Mouse (Mus musculus): ENCODE measurements around the gene Prkag1. TPM values are rescaled to one million over a fixed set of nuclear protein-coding genes. Genes with fewer than 3 reads are reported as not detected.

Prkag1 gene
- polyA plus RNA-seq, 1 experiment from 2014 or later, result 47.4 TPM

DNA sequence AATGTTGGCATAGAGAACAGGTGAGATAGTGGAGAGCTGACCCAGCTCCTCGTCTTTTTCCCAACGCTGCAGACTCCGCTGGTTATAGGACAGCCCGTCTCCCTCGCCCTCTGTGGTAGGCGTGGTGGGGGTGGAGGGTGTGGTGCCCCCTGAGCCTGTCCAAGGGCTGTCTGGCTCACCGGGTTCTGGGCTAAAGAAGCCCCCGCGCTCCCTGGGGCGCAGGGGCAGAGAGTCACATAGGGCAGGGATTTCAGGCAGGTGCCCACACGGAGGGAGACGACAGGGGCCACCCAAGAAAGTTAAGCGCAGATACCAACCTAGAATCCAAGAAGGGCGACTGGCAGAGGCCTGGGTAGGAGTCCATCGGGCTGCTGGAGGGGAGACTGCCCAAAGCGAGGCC lies 22.9 kb upstream of the Prkag1 start:
- Histone ChIP-seq H3K4me2 (ENCODE audit: low read depth, low read length) (no peak overlapping the region), H3K9ac (replicated peaks) (no peak overlapping the region), H3K36me3 (replicated peaks; ENCODE audit: insufficient read depth, low read length) (peaks cover 98% of the 10 kb centered on the region), H3K4me1 (ENCODE audit: insufficient read depth) (no peaks in the 10 kb centered on the region), H3K4me3 (ENCODE audit: low read depth, low read length) (no peak overlapping the region), H3K27me3 (ENCODE audit: insufficient read depth, low read length) (no peaks in the 10 kb centered on the region), H3K27ac (ENCODE audit: low read depth) (no peak overlapping the region), H3K9me3 (ENCODE audit: low read length) (no peaks in the 10 kb centered on the region)
- TF ChIP-seq EP300 (IDR thresholded peaks at IDR 0.05; ENCODE audit: low read depth) (no peak), CTCF (IDR thresholded peaks at IDR 0.05; ENCODE audit: low read depth) (no peak)
- ATAC-seq, result no peak
- 86% methylated on average over 16 of the region's 16 CpGs for WGBS (ENCODE audit: insufficient replicate concordance)
- DNase-seq, result no peak

DNA sequence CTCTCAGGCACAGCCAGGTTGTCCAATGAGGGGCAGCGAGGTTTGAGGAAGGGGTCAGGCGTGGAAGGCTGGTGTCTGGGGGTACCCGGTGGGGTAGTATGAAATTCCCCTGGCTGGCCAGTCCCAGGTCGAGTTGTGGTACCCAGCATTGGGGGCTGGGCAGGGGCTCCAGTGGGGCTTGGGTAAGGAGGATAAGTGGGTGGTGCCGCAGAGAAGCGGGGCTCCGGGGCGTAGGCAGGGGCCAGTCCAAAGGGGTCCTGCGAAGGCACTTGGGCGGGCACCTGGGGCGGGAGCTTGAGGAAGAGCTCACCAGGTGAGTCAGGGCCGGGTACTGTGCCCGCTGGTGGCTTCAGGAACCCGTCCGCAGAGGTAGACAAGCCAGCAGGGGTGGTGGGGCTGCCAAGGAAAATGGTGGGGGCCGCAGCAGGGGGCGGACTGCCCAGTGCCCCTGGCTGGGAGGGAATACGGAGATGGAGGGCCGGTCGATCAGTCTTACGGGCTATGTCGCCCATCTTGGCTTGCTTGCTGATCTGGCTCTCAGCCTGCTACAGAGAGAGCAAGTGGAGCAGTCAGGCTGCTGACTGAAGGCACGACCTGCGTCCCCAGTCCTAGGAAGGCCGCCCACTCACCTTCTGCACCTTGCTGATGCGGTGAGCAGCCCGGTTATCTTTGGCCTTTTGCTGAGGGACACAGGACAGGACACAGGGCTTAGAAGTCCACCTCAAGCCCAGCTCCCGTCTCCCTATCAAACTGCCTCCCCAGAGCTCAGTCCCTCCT lies 22.0 kb upstream of the Prkag1 start:
- H3K9ac ChIP-seq (replicated peaks), result no peak overlapping the region
- H3K4me2 ChIP-seq (ENCODE audit: low read depth, low read length), result no peak overlapping the region
- H3K27me3 ChIP-seq (ENCODE audit: insufficient read depth, low read length), result no peaks in the 10 kb centered on the region
- H3K9me3 ChIP-seq (ENCODE audit: low read length), result no peaks in the 10 kb centered on the region
- H3K27ac ChIP-seq (ENCODE audit: low read depth), result no peak overlapping the region
- DNase-seq (no peak), ATAC-seq (no peak)
- 89% methylated on average over 28 of the region's 28 CpGs for WGBS (ENCODE audit: insufficient replicate concordance)
- H3K36me3 ChIP-seq (replicated peaks; ENCODE audit: insufficient read depth, low read length), result peaks cover 99% of the 10 kb centered on the region
- TF ChIP-seq CTCF (IDR thresholded peaks at IDR 0.05; ENCODE audit: low read depth) (no peak), EP300 (IDR thresholded peaks at IDR 0.05; ENCODE audit: low read depth) (no peak)
- no peaks in the 10 kb centered on the region for H3K4me1 ChIP-seq (ENCODE audit: insufficient read depth)
- H3K4me3 ChIP-seq (ENCODE audit: low read depth, low read length), result no peak overlapping the region

DNA sequence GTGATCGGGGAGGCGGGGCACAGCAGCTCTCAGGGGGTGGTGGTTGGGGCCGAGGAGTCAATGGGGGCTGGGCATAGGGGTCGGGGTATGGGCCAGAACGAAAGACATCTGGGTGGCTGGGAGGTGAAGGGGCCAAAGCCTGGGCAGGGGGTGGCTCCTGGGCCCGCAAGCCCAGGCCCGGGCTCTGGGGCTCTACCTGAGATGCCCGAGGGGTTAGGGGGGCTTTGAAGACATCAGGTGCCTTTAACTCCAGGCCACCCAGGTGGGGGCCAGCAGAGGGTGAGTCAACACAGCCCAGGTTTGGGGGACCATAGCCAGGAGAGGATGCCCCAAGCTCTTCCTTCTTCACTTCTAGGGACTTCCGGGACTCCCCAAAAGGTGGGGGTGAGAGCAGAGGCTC lies 21.4 kb upstream of the Prkag1 start:
- Histone ChIP-seq H3K4me3 (ENCODE audit: low read depth, low read length) (no peak overlapping the region), H3K4me1 (ENCODE audit: insufficient read depth) (no peaks in the 10 kb centered on the region), H3K4me2 (ENCODE audit: low read depth, low read length) (no peak overlapping the region), H3K36me3 (replicated peaks; ENCODE audit: insufficient read depth, low read length) (peaks cover 99% of the 10 kb centered on the region), H3K27ac (ENCODE audit: low read depth) (no peak overlapping the region), H3K27me3 (ENCODE audit: insufficient read depth, low read length) (no peaks in the 10 kb centered on the region), H3K9me3 (ENCODE audit: low read length) (no peaks in the 10 kb centered on the region), H3K9ac (replicated peaks) (no peak overlapping the region)
- ATAC-seq (no peak), DNase-seq (no peak)
- TF ChIP-seq CTCF (IDR thresholded peaks at IDR 0.05; ENCODE audit: low read depth), result no peak
- TF ChIP-seq EP300 (IDR thresholded peaks at IDR 0.05; ENCODE audit: low read depth), result no peak
- 82% methylated on average over 8 of the region's 9 CpGs for WGBS (ENCODE audit: insufficient replicate concordance)

DNA sequence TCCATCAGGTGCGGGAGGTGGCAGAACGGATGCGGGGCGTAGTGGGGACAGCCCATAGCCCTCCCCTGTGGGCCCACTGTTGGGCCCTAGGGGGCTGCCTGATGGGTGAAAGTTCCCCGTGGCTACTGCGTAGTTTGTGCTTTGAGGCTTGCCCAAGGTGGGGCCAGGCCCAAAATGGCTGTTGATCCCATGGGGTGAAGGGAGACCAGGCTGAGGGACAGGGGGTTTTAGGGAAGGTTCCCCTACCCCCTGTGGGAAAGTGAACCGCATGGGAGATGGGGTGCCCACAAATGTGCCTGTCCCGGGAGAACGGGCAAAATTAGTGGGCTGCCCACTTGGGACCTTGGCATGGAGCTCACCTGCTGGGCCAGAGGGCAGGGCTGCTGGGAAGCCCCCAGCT lies 20.8 kb upstream of the Prkag1 start:
- Histone ChIP-seq H3K36me3 (replicated peaks; ENCODE audit: insufficient read depth, low read length) (peaks cover 98% of the 10 kb centered on the region), H3K9me3 (ENCODE audit: low read length) (no peaks in the 10 kb centered on the region), H3K4me3 (ENCODE audit: low read depth, low read length) (no peak overlapping the region), H3K27ac (ENCODE audit: low read depth) (no peak overlapping the region), H3K4me1 (ENCODE audit: insufficient read depth) (no peaks in the 10 kb centered on the region), H3K27me3 (ENCODE audit: insufficient read depth, low read length) (no peaks in the 10 kb centered on the region), H3K9ac (replicated peaks) (no peak overlapping the region), H3K4me2 (ENCODE audit: low read depth, low read length) (no peak overlapping the region)
- WGBS (ENCODE audit: insufficient replicate concordance), result 86% methylated on average over 9 of the region's 9 CpGs
- TF ChIP-seq EP300 (IDR thresholded peaks at IDR 0.05; ENCODE audit: low read depth) (no peak), CTCF (IDR thresholded peaks at IDR 0.05; ENCODE audit: low read depth) (no peak)
- DNase-seq (no peak), ATAC-seq (no peak)

DNA sequence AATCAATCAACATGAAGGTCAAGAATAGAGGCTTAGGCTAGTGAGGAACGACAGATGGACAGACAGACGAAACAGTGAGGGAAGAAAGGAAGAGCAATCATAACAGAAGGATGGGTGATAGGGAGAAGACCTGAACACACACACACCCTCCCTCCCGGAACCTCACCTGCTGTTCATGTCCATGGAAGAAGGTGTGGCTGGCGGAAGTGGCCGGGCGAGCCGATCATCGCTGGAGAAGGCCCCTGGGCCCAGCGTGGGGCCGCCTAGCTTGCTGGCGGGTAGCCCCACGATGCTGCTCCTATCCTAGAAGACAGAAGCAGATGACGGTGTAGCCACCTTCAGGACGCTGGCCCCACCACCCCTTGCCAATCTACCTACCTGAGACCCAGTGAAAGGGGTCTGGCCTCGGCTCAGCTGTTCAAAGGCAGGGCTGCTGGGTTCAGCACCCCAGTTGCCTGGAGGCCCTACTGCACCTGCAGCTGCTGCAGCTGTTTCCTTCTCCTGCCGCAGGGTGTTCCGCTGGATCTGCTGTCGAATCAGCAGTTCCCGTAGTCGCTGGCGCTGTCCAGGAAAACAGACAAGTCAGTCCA lies 20.0 kb upstream of the Prkag1 start:
- no peak overlapping the region for H3K4me3 ChIP-seq (ENCODE audit: low read depth, low read length)
- no peak for TF ChIP-seq CTCF (IDR thresholded peaks at IDR 0.05; ENCODE audit: low read depth)
- TF ChIP-seq EP300 (IDR thresholded peaks at IDR 0.05; ENCODE audit: low read depth), result no peak
- no peaks in the 10 kb centered on the region for H3K9me3 ChIP-seq (ENCODE audit: low read length)
- no peak overlapping the region for H3K27ac ChIP-seq (ENCODE audit: low read depth)
- 86% methylated on average over 21 of the region's 21 CpGs for WGBS (ENCODE audit: insufficient replicate concordance)
- DNase-seq (no peak), ATAC-seq (no peak)
- no peaks in the 10 kb centered on the region for H3K27me3 ChIP-seq (ENCODE audit: insufficient read depth, low read length)
- no peak overlapping the region for H3K4me2 ChIP-seq (ENCODE audit: low read depth, low read length)
- no peak overlapping the region for H3K9ac ChIP-seq (replicated peaks)
- H3K36me3 ChIP-seq (replicated peaks; ENCODE audit: insufficient read depth, low read length), result peaks cover 98% of the 10 kb centered on the region
- H3K4me1 ChIP-seq (ENCODE audit: insufficient read depth), result no peaks in the 10 kb centered on the region

DNA sequence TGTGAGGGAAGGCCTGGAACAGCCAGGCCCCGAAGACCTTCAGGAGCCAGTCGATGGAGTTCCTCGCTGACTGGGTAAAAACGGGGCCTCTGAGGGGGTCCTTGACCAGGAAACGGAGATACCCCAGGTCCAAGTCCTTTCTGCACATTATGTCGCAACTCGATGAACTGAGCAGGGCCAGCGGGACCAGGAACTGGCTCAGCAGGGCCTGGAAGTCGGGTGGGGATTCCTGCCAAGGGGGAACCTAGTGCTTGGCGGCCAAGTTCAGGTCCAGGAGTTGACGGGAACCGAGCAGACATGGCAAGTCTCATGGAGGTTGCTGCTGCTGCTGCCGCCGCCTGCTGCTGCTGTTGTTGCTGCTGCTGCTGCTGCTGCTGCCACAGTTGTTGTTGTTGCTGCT lies 19.3 kb upstream of the Prkag1 start:
- TF ChIP-seq EP300 (IDR thresholded peaks at IDR 0.05; ENCODE audit: low read depth), result no peak
- no peak for TF ChIP-seq CTCF (IDR thresholded peaks at IDR 0.05; ENCODE audit: low read depth)
- H3K9ac ChIP-seq (replicated peaks), result no peak overlapping the region
- DNase-seq (no peak), ATAC-seq (no peak)
- H3K9me3 ChIP-seq (ENCODE audit: low read length), result no peaks in the 10 kb centered on the region
- 84% methylated on average over 14 of the region's 14 CpGs for WGBS (ENCODE audit: insufficient replicate concordance)
- no peak overlapping the region for H3K4me2 ChIP-seq (ENCODE audit: low read depth, low read length)
- no peak overlapping the region for H3K27ac ChIP-seq (ENCODE audit: low read depth)
- H3K4me3 ChIP-seq (ENCODE audit: low read depth, low read length), result no peak overlapping the region
- no peaks in the 10 kb centered on the region for H3K27me3 ChIP-seq (ENCODE audit: insufficient read depth, low read length)
- no peaks in the 10 kb centered on the region for H3K4me1 ChIP-seq (ENCODE audit: insufficient read depth)
- peaks cover 98% of the 10 kb centered on the region for H3K36me3 ChIP-seq (replicated peaks; ENCODE audit: insufficient read depth, low read length)

Data from liver, postnatal 0 days (tissue).